Mouse (Mus musculus): ENCODE measurements around the gene Ephb6.

DNA sequence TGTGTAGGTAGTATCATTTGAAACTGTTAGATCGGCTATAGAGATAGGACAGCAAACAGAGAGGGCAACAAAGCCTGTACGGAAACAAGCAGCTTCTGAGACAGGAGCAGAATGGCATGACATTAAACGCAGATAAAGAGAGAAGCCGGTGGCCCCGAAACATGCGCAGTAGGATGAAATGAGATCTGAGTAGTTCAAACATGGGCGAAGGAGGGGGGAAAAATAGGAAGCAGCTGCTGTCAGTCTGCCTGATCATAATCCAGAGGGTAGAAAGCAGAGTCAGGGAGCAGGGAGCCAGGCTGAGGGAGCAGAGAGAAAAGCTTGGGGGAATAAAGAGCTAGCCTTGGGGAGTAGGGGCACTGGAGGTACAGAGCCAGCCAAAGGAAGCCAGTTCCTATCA, 24.0 kb upstream of the Ephb6 start:
- TF ChIP-seq CTCF (IDR thresholded peaks at IDR 0.05; ENCODE audit: low read depth) (no peak), EP300 (IDR thresholded peaks at IDR 0.05; ENCODE audit: low read depth) (no peak)
